Mouse (Mus musculus) liver, embryonic 11.5 days (tissue): ENCODE measurements around the gene Cadm1. TPM values are rescaled to one million over a fixed set of nuclear protein-coding genes. Genes with fewer than 3 reads are reported as not detected.
A peak's percentile ranks its signal among the peaks of the same experiment; 100 is the strongest.

Experiments used
- ATAC-seq: fragments of 200-750 bp; cut with Nextera tagmentation; replicated peaks from 2 replicates; pipeline ENCODE4 v1.8.0; 2017; ENCODE audit warnings: moderate number of reproducible peaks, mild to moderate bottlenecking, moderate TSS enrichment, moderate library complexity; ENCODE audit not compliant: low FRiP score
- DNase-seq: peaks from one replicate; pipeline ENCODE4 v3.0.0-alpha.2; 2017; ENCODE audit warnings: low spot score
- H3K27ac ChIP-seq: fragments of 300-500 bp; sonication (generic); 2 replicates; pipeline ENCODE4 v1.5.1; 2014; ENCODE audit warnings: mild to moderate bottlenecking, low read depth, low read length, control low read depth
- H3K27me3 ChIP-seq: fragments of 300-500 bp; sonication (generic); replicated peaks from 2 replicates; pipeline ENCODE4 v1.6.1; 2014; ENCODE audit warnings: low read length, mixed read lengths; ENCODE audit not compliant: control insufficient read depth, insufficient read depth
- H3K36me3 ChIP-seq: fragments of 300-500 bp; sonication (generic); 2 replicates; pipeline ENCODE4 v1.6.1; 2014; ENCODE audit warnings: mild to moderate bottlenecking, low read length, moderate library complexity, mixed read lengths; ENCODE audit not compliant: control insufficient read depth, insufficient read depth
- H3K4me1 ChIP-seq: fragments of 300-500 bp; sonication (generic); replicated peaks from 2 replicates; pipeline ENCODE4 v1.6.1; 2014; ENCODE audit warnings: low read length, mixed read lengths; ENCODE audit not compliant: control insufficient read depth, insufficient read depth
- H3K4me2 ChIP-seq: fragments of 300-500 bp; sonication (generic); 2 replicates; pipeline ENCODE4 v1.6.1; 2014; ENCODE audit warnings: mild to moderate bottlenecking, control low read depth, moderate library complexity
- H3K4me3 ChIP-seq: fragments of 300-500 bp; sonication (generic); 2 replicates; pipeline ENCODE4 v1.5.1; 2014; ENCODE audit warnings: low read depth, low read length, control low read depth
- H3K9ac ChIP-seq: fragments of 300-500 bp; sonication (generic); 2 replicates; pipeline ENCODE4 v1.6.1; 2014; ENCODE audit warnings: low read depth, low read length, control low read depth
- H3K9me3 ChIP-seq: fragments of 300-500 bp; sonication (generic); 2 replicates; pipeline ENCODE4 v1.6.1; 2016; ENCODE audit warnings: low read length, inconsistent platforms, mixed read lengths; ENCODE audit not compliant: control insufficient read depth
- WGBS: fragments of 180-500 bp; shearing (Covaris S2); extraction: QIAGEN DNeasy Blood & Tissue Kit; methylation state at CpG from one replicate; pipeline ENCODE4 v1.1.7; 2014; 5-methylcytosine and 5-hydroxymethylcytosine counted together
- polyA plus RNA-seq: library from polyadenylated mRNA; unstranded; fragments of >200 nt; fragmentation: Nextera tagmentation; extraction: Ambion mirVana; gene quantifications from 2 replicates; pipeline ENCODE4 v1.2.1, GENCODE M21; 2014

The Cadm1 gene
- polyA plus RNA-seq, 1 experiment from 2014 or later = 27.6 TPM

DNA sequence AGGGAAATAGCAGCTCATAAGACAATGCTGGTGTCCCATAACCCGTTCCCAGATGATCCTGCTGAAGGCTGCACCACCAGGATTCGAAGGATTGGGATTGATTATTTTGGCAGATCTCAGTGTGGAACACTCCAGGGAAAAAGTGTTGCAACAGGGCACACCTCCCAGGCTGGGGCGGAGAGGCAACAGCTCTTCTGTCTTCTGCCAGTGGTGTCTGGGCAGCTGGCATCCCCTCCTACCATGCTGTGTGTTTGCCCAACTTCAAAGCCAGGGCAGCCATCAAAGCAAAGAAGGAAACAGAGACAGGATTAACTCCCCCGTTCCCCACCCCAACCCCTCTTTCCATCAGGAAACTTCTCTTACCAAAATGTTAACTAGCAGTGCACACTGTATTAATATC is 13.7 kb upstream of the Cadm1 start:
- Histone ChIP-seq H3K4me1 (no peaks in the 10 kb centered on the region), H3K4me2 (no peak overlapping the region), H3K9ac (no peak overlapping the region), H3K9me3 (no peaks in the 10 kb centered on the region), H3K27me3 (no peaks in the 10 kb centered on the region), H3K4me3 (no peak overlapping the region), H3K27ac (no peak overlapping the region), H3K36me3 (no peaks in the 10 kb centered on the region)
- no peak for DNase-seq
- WGBS = 56% methylated on average over 4 of the region's 4 CpGs
- no peak for ATAC-seq

DNA sequence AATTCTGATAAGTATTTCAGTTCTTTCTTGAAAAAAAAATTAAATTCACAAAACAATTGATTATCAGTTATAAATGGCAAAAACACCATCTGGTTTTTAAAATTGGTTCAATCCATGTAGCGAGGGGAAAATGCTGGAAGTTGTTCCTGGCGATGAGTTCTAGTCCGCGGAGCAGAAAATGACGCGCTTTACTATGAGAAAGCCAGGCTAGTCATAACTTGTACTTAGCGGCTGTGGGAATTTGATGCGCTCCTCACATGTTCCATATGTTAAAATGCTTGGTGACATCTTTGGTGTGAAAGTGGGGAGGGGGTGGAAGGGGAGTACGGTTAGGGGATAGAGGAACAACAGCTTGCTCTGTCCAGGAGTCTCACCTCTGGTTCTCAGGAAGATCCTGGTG is 2.7 kb upstream of the Cadm1 start:
- Histone ChIP-seq H3K4me2 (no peak overlapping the region), H3K4me1 (peaks cover 8% of the 10 kb centered on the region), H3K9ac (no peak overlapping the region), H3K4me3 (no peak overlapping the region), H3K9me3 (no peaks in the 10 kb centered on the region), H3K36me3 (no peaks in the 10 kb centered on the region), H3K27ac (no peak overlapping the region), H3K27me3 (peaks cover 26% of the 10 kb centered on the region)
- 90% methylated on average over 9 of the region's 9 CpGs for WGBS
- no peak for DNase-seq
- ATAC-seq = no peak

DNA sequence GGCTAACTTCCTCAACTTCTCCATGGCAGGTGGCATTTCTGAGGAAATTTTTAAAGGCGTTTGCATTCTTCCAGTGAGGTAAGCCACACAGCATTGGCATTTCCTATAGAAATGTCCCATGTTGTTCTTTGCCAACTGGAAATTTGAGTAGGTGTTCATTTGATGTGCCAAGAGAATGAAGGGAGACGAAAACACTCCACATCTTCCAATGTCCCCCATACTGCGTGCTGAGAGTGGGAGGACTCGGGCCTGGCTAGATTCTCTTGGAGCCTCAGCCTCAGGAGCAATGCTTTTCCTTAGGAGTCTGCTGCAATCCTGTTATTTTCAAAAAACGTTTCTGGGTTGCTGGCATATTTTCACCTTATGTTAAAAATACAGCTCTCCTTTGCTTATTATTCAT is 2.2 kb upstream of the Cadm1 start:
- Histone ChIP-seq H3K4me1 (peaks cover 8% of the 10 kb centered on the region), H3K36me3 (no peaks in the 10 kb centered on the region), H3K4me2 (no peak overlapping the region), H3K4me3 (no peak overlapping the region), H3K27me3 (peaks cover 30% of the 10 kb centered on the region), H3K9ac (no peak overlapping the region), H3K9me3 (no peaks in the 10 kb centered on the region), H3K27ac (no peak overlapping the region)
- no peak for DNase-seq
- 77% methylated on average over 5 of the region's 5 CpGs for WGBS
- no peak for ATAC-seq

DNA sequence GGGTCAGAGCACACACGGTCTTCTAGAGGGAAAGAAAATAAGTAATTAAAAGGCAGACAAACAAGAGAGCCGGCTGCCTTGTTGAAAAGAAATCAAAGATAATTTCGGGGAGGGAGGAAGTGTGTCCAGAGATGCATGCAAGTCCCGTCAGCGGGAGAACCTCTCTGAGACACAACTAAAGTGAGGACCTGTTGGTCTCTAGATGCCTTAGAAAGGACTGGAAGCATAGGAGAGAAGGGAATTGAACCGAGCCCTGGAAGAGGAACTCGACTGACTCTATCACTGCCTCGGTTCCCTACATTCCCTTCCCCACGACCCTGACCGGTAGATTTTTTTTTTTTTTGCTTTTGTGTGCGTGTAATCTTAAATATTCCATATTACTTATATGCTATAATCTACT is 791 bp upstream of the Cadm1 start:
- peaks cover 8% of the 10 kb centered on the region for H3K4me1 ChIP-seq
- H3K27ac ChIP-seq = no peak overlapping the region; the same call in 1 of the 2 replicates
- ATAC-seq (no peak), DNase-seq (no peak)
- H3K9me3 ChIP-seq = no peaks in the 10 kb centered on the region
- peak overlapping the region; percentile 59; the same call in 1 of the 2 replicates for H3K9ac ChIP-seq
- H3K4me2 ChIP-seq = peak overlapping the region; percentile 94
- H3K36me3 ChIP-seq = no peaks in the 10 kb centered on the region
- peak overlapping the region; percentile 66 for H3K4me3 ChIP-seq
- peaks cover 41% of the 10 kb centered on the region for H3K27me3 ChIP-seq
- 6% methylated on average over 11 of the region's 11 CpGs for WGBS

DNA sequence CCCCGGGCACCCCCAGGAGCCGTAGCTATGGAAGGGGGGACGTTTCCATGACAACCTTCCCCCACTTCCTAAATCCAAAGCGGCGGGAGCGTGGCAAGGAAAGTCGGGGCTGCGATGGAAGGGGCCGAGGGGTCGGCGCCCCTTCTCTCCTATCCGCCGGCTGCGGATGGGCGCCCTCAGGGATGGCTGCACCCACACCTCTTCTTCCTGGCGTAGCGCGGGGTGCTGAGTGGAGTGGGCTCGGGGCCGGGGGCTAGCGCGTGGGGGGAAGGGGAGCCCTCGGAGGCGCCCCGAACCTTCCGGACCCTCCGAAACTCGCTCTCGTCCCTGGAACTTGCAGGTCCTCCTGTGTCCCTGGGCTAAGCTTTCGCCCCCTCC is 560 bp downstream of the Cadm1 start:
- peak; percentile 34 for ATAC-seq
- peaks cover 8% of the 10 kb centered on the region for H3K4me1 ChIP-seq
- peak overlapping the region; percentile 94 for H3K4me2 ChIP-seq
- H3K27me3 ChIP-seq = peaks cover 41% of the 10 kb centered on the region
- H3K9me3 ChIP-seq = no peaks in the 10 kb centered on the region
- under 1% methylated on average over 29 of the region's 30 CpGs for WGBS
- DNase-seq = no peak
- H3K36me3 ChIP-seq = no peaks in the 10 kb centered on the region
- H3K27ac ChIP-seq = no peak overlapping the region
- H3K9ac ChIP-seq = peak overlapping the region; percentile 59
- peak overlapping the region; percentile 66 for H3K4me3 ChIP-seq

DNA sequence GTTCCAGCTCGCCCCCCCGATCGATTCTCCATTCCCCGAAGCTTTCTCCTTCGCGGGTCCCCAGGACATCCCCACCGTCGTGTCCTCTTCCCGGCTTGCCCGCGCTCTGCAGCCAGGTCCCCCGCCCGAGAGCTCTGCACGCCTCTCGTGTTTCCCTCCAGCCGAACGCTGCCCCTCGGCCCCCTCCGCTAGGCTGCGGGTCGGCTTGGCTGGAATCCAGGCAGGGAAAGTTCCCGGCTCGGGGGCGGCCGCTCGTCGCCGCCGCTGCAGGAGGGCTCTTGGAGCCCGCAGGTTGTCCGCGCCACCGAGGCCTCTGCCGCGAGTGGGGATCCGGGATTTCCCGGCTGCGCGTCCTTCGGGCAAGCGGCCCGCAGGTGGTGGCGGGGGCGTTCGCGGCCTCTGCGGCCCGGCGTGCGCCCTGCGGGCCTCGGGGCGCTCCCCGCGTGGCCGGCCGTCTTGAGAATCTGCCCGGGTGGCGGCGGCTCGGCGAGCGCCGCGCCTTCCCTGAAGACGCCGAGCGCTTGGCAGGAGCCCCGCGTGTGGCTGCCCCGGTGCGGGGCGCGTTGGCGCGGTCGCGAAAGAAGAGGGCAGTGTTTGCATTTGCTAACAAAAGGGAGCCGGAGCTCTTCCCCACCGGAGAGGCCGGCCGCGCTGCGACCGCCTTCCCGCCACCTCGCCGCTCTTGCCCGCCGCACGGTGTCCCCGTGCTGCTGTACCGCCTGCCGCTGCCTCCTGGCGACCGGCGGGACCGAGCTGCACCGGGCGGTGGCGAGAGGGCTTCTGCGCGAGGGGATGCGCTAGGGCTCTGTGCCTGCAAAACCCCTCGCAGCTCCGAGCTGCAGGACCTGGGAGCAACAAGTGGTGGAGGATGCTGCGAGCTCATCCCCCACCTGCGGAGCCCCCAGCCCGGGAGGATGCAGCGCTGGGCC is 1.2 kb downstream of the Cadm1 start:
- Histone ChIP-seq H3K27me3 (peaks cover 41% of the 10 kb centered on the region), H3K36me3 (no peaks in the 10 kb centered on the region), H3K4me1 (peaks cover 8% of the 10 kb centered on the region), H3K27ac (no peak overlapping the region), H3K4me3 (peak overlapping the region; percentile 66), H3K4me2 (peak overlapping the region; percentile 94), H3K9ac (peak overlapping the region; percentile 59), H3K9me3 (no peaks in the 10 kb centered on the region)
- WGBS = under 1% methylated on average over 98 of the region's 110 CpGs
- peak; percentile 65 for DNase-seq
- ATAC-seq = no peak

DNA sequence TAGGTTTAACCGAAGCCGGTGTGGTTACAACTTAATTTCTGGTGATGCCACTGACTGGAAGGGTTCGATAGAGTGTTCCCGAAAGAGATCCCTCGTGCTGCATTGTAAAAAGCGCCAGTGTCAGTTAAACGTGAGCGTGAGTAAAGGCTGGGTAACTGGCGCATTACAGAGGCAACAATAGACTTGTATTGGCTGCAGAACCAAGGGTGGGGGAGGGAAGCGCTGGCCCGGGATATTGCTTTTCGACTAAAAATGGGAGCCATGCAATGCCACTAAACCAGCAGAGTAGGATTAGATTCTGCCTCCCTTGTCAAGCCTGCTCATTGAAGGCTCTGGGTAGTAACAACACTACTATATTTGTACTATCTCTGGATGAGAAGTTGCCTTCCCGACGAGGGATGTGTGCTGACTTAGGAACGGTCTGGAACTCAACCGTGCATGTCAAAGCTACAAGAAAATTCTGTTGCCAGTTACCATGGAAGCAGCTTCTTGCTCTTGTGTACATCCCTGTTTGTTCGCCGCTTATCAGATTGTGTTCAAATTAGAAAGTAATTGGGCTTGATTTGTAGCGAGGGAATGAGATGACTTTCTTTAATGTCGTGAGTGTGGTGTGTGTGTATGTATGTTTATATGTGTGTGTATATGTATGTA is 2.4 kb downstream of the Cadm1 start:
- H3K9ac ChIP-seq = no peak overlapping the region
- peaks cover 8% of the 10 kb centered on the region for H3K4me1 ChIP-seq
- H3K4me2 ChIP-seq = peak overlapping the region; percentile 94
- 10% methylated on average over 20 of the region's 20 CpGs for WGBS
- H3K4me3 ChIP-seq = peak overlapping the region; percentile 66
- H3K9me3 ChIP-seq = no peaks in the 10 kb centered on the region
- DNase-seq (no peak), ATAC-seq (no peak)
- no peak overlapping the region for H3K27ac ChIP-seq
- no peaks in the 10 kb centered on the region for H3K36me3 ChIP-seq
- peaks cover 41% of the 10 kb centered on the region for H3K27me3 ChIP-seq

DNA sequence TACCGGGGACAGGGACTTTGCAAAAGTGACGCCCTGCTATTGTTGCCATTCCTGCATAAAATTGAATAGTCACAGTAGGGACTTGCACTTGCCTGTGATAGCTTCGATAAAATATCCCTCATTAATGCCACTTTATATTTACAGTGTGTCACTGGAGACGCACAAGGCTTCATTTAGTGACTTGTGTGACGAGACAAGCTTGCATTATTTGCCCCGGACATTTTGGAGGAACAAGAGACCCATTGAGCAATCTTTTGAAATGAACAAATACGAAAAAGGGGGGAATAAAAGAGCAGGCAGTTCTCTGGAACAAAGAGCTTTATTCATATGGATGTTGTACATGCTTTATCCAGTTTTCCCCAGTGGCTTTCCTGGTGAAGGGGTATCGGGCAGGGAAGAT is 3.5 kb downstream of the Cadm1 start:
- Histone ChIP-seq H3K9me3 (no peaks in the 10 kb centered on the region), H3K9ac (no peak overlapping the region), H3K4me1 (peaks cover 8% of the 10 kb centered on the region), H3K4me3 (no peak overlapping the region), H3K4me2 (no peak overlapping the region), H3K27ac (no peak overlapping the region), H3K27me3 (peaks cover 41% of the 10 kb centered on the region), H3K36me3 (no peaks in the 10 kb centered on the region)
- DNase-seq (no peak), ATAC-seq (no peak)
- WGBS = 40% methylated on average over 8 of the region's 8 CpGs
